Mouse (Mus musculus): Measurements from ENCODE around the gene Eefsec. TPM values are rescaled to one million over a fixed set of nuclear protein-coding genes. Genes with fewer than 3 reads are reported as not detected.

Eefsec gene
- total RNA-seq (2017): 11.2 and 12.5 TPM in 2 replicates

DNA sequence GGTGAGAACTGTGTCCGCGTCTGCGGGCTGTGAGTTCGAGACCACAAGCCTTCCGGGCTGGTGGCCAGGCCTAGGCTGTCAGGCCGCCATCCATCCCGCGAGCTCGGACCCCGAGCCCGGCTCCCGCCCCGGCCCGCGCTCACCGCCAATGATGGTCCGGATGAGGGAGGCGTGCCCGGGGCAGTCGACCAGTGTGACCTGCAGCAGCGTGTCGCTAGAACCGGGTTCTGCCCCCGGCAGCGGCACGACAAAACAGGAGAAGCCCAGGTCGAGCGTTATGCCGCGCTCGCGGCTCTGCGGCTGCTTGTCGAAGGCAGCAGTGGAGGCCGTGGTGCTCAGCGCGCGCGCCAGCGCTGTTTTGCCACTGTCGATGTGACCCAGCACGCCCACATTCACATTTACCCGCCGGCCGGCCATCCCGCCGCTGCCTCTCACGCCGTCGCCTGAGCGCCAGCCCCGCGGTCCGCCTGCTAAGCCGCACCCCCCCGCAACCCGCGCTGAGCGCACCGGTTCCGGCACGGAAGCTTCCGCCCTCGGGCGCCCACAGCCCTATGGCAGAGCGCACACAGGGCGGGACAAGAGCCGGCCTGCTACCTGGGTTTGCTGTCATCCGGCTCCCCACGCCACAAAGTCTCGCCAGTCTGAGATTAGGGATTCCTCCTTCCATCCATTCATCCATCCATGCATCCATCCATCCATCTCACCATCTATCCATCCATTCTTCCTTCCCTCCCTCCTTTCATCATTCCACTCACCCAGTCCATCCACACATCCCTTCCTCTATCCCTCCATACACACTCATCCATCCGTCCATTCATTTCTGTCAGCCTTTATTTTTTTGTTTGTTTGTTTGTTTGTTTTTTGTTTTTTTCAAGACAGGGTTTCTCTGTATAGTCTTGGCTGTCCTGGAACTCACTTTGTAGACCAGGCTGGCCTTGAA is at the start of gene Eefsec:
Eefsec (minus strand) TSS at position 477 of the 940 bp plus-strand sequence.
- peak; percentile 66 for ATAC-seq (ENCODE audit: extremely low read depth, insufficient number of reproducible peaks, low FRiP score, poor library complexity, severe bottlenecking)

GRCm38 (mm10) chr6:88493712-88494111 is 47.4 kb upstream of the Eefsec start:
- no peak for ATAC-seq (ENCODE audit: extremely low read depth, insufficient number of reproducible peaks, low FRiP score, poor library complexity, severe bottlenecking)

GRCm38 (mm10) chr6:88490629-88491354 is 44.5 kb upstream of the Eefsec start:
- no peak for ATAC-seq (ENCODE audit: extremely low read depth, insufficient number of reproducible peaks, low FRiP score, poor library complexity, severe bottlenecking)

GRCm38 (mm10) chr6:88489834-88490233 is 43.5 kb upstream of the Eefsec start:
- no peak for ATAC-seq (ENCODE audit: extremely low read depth, insufficient number of reproducible peaks, low FRiP score, poor library complexity, severe bottlenecking)

- ATAC-seq (ENCODE audit: extremely low read depth, insufficient number of reproducible peaks, low FRiP score, poor library complexity, severe bottlenecking): no peak
Observed at GRCm38 (mm10) chr6:88489026-88489425, 42.7 kb upstream of the Eefsec start.

- ATAC-seq (ENCODE audit: extremely low read depth, insufficient number of reproducible peaks, low FRiP score, poor library complexity, severe bottlenecking): no peak
Observed at GRCm38 (mm10) chr6:88486893-88487292, 40.6 kb upstream of the Eefsec start.

DNA sequence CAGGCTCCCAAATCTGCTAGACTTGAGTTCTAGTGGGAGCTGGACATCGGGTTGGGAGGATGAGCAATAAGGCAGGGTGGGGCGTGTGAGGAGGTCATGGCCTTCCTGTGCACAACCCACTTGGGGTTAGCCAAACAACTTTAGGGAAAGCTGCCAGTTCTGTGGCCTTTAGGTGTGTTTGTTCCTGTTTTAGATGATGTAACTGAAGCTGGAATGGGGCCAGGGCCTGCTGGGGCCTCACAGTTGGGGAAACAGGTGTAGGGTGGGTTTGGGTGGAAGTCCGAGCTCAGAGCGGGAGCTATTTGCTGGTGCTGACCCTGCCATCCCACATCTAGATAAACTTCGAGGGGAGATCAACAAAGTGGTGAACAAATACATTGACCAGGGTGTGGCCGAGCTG is 39.0 kb upstream of the Eefsec start:
- no peak for ATAC-seq (ENCODE audit: extremely low read depth, insufficient number of reproducible peaks, low FRiP score, poor library complexity, severe bottlenecking)

GRCm38 (mm10) chr6:88483913-88484312 is 37.6 kb upstream of the Eefsec start:
- no peak for ATAC-seq (ENCODE audit: extremely low read depth, insufficient number of reproducible peaks, low FRiP score, poor library complexity, severe bottlenecking)

DNA sequence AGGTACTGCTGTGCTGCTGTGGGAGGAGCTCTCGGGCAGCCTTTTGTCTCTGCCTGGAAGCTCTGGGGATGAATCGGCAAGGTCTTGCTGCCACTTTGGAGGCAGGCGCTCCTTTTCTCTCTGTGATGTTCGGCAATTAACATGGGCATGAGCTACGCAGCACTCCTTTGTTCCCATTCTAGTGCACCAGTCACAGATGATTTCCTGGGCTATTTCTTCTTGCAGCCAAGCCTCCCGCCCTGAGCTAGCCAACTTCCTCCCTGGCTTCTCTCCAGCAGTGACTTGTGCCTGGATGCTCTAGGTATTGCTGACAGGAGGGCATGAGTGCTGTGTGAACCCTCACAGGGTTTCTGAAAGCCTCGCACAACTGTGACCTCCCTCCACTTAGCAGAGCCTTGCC is 36.8 kb upstream of the Eefsec start:
- no peak for ATAC-seq (ENCODE audit: extremely low read depth, insufficient number of reproducible peaks, low FRiP score, poor library complexity, severe bottlenecking)

DNA sequence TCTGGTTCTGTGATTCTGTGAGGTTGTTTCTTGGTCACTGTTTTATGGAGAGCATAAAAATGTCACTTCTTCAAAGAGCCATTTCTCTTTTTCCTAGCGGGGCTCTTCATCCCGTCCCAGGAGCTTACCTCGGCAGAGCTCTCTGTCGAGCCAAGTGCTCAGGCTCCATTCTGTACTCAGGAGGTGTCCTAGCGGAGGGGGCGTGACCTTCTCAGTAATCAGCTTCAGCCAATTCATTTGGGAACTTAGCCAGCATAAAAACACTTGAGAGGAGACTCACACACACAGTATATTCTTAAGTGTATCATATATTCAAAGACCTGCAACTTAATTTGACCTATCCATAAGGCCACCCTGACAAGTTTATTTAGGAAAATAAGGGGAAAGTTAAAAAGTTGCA is 34.1 kb upstream of the Eefsec start:
- no peak for ATAC-seq (ENCODE audit: extremely low read depth, insufficient number of reproducible peaks, low FRiP score, poor library complexity, severe bottlenecking)

GRCm38 (mm10) chr6:88469878-88470277 is 23.5 kb upstream of the Eefsec start:
- ATAC-seq (ENCODE audit: extremely low read depth, insufficient number of reproducible peaks, low FRiP score, poor library complexity, severe bottlenecking): no peak

DNA sequence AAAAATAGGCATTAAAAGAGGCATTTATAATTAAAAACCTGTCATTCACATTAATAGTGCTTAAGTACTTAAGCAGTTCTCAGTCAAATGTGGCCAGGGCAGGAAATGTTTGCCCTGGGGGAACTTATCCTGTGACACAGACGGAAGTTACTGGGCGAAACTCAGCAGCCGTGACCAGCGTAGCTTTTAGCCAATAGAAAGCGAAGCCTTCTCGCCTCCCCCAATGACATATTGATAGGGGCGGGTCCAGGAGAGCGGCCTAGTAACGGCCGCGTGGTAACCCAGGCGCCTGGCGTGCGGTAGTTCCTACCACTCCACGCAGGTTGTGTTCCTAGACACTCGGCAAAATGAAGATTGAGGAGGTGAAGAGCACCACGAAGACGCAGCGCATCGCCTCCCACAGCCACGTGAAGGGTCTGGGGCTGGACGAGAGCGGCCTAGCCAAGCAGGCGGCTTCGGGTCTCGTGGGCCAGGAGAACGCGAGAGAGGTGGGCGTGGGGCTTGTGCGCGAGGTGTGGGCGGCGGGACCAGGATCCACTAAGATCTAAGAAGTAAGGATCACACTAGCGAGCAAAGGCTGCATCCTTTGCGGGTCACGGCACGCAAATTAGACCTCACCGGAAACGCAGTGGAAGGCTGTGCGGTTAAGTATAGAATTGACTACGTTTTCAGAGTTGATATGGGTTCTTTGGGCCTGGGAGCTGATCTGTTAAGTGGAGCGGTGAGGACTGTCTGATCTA is 19.0 kb upstream of the Eefsec start, which contains the start of gene Ruvbl1:
Ruvbl1 (plus strand) TSS at position 229 of the 740 bp plus-strand sequence.
- peak; percentile 98 for ATAC-seq (ENCODE audit: extremely low read depth, insufficient number of reproducible peaks, low FRiP score, poor library complexity, severe bottlenecking)

- no peak for ATAC-seq (ENCODE audit: extremely low read depth, insufficient number of reproducible peaks, low FRiP score, poor library complexity, severe bottlenecking)
Observed at GRCm38 (mm10) chr6:88454545-88454944, 8.2 kb upstream of the Eefsec start.

- ATAC-seq (ENCODE audit: extremely low read depth, insufficient number of reproducible peaks, low FRiP score, poor library complexity, severe bottlenecking): no peak
Observed at GRCm38 (mm10) chr6:88447454-88447853, 1.1 kb upstream of the Eefsec start.

GRCm38 (mm10) chr6:88445661-88446060 is 678 bp downstream of the Eefsec start:
- ATAC-seq (ENCODE audit: extremely low read depth, insufficient number of reproducible peaks, low FRiP score, poor library complexity, severe bottlenecking): no peak

GRCm38 (mm10) chr6:88444076-88444750 is 2.1 kb downstream of the Eefsec start:
- no peak for ATAC-seq (ENCODE audit: extremely low read depth, insufficient number of reproducible peaks, low FRiP score, poor library complexity, severe bottlenecking)

GRCm38 (mm10) chr6:88443446-88443845 is 2.9 kb downstream of the Eefsec start:
- no peak for ATAC-seq (ENCODE audit: extremely low read depth, insufficient number of reproducible peaks, low FRiP score, poor library complexity, severe bottlenecking)

DNA sequence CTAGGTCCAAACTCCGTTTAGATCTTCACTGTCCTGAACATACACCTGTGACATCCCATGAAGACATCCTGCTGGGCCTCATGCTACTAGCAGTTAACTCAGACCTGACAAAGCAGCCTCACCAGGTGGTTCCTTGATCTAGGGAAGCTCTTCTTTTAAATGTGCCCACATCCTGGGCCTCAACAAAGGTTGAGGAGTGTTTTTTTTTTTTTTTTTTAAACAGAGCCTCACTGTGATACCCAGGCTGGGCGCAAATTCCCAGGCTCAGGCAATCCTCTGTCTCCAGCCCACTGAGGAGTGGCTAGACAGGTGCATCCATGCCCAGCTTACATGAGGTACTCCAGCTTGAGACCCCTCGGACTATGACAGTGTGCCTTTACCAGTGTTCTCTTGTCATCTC is 3.8 kb downstream of the Eefsec start:
- ATAC-seq (ENCODE audit: extremely low read depth, insufficient number of reproducible peaks, low FRiP score, poor library complexity, severe bottlenecking): no peak

DNA sequence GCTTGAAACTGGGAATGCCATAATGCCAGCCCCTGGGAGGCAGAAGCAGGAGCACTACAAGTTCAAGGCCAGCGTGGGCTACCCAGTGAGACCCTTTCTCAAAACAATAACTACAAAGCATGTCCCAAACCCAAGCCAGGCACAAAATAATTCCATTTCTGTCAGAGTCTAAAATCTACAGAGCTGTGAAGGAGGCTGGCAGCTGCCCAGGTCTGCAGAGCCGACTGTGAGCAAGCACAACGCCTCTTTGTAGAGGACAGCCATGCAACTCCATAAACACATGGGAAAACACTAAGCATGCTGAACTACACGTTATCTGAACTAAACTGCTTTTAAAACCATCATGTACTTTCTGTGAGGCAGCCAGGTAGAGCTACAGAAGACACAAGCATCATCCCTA is 7.3 kb downstream of the Eefsec start:
- ATAC-seq (ENCODE audit: extremely low read depth, insufficient number of reproducible peaks, low FRiP score, poor library complexity, severe bottlenecking): no peak
